Mouse (Mus musculus) CH12.LX (cell line): ENCODE data around the gene Bpifc. TPM values are rescaled to one million over a fixed set of nuclear protein-coding genes. Genes with fewer than 3 reads are reported as not detected.

Source experiments
- DNase-seq: peaks from one replicate; pipeline ENCODE4 v3.0.0-alpha.2; 2013; ENCODE audit errors: extremely low read depth
- H3K27ac ChIP-seq: 2 replicates; pipeline ENCODE4 v1.5.1; 2012; ENCODE audit warnings: low read depth, mild to moderate bottlenecking, control low read depth, moderate library complexity; ENCODE audit not compliant: insufficient read depth
- H3K27me3 ChIP-seq: replicated peaks from 2 replicates; pipeline ENCODE3; 2012; ENCODE audit warnings: inconsistent platforms
- H3K36me3 ChIP-seq, 2 experiments: replicated peaks in 1 of 2; 2 replicates each; pipeline versions ENCODE3 to v1.6.1; 2012; ENCODE audit warnings: inconsistent platforms in 1 of 2, low read length in 1 of 2, mild to moderate bottlenecking in 1 of 2, mixed read lengths in 1 of 2, moderate library complexity in 1 of 2; ENCODE audit not compliant: control insufficient read depth in 1 of 2, insufficient read depth in 1 of 2
- H3K4me1 ChIP-seq, 2 experiments: 2 replicates each; pipeline ENCODE4 v1.6.1; 2012; ENCODE audit warnings: inconsistent platforms in 1 of 2, moderate library complexity in 1 of 2; ENCODE audit not compliant: insufficient read depth in 2 of 2, control insufficient read depth in 1 of 2
- H3K4me2 ChIP-seq: 2 replicates; pipeline ENCODE4 v1.6.1; 2012; ENCODE audit warnings: low read depth, mild to moderate bottlenecking, control low read depth; ENCODE audit not compliant: poor library complexity, insufficient read depth, severe bottlenecking
- H3K4me3 ChIP-seq, 3 experiments: fragments of 150-350 bp in 1 of 3; sonication (generic) in 1 of 3; replicated peaks in 1 of 3; 2 replicates each; pipeline versions ENCODE3 to v1.5.1; 2011 to 2012; ENCODE audit warnings: low read depth in 2 of 3, low read length in 2 of 3, mild to moderate bottlenecking in 2 of 3, moderate library complexity in 2 of 3, control low read depth in 1 of 3, improper control_type of control experiment in 1 of 3, inconsistent platforms in 1 of 3, mixed read lengths in 1 of 3; ENCODE audit not compliant: poor library complexity in 1 of 3
- H3K79me2 ChIP-seq: replicated peaks from 2 replicates; pipeline ENCODE4 v1.6.1; 2012; ENCODE audit warnings: mild to moderate bottlenecking, moderate library complexity; ENCODE audit not compliant: control insufficient read depth, poor library complexity, insufficient read depth, severe bottlenecking; ENCODE audit errors: extremely low read depth
- H3K9ac ChIP-seq: 2 replicates; pipeline ENCODE4 v1.6.1; 2012; ENCODE audit warnings: low read depth, mild to moderate bottlenecking, control low read depth, moderate library complexity; ENCODE audit not compliant: insufficient read depth
- H3K9me3 ChIP-seq: replicated peaks from 2 replicates; pipeline ENCODE3; 2012; ENCODE audit warnings: low read length, inconsistent platforms, mixed read lengths
- BHLHE40 ChIP-seq: IDR thresholded peaks from 2 replicates; pipeline ENCODE4 v1.6.1; 2011; ENCODE audit warnings: mild to moderate bottlenecking, low read depth, low read length, improper control_type of control experiment
- CHD1 ChIP-seq: IDR thresholded peaks from 2 replicates; pipeline ENCODE4 v1.6.1; 2012; ENCODE audit warnings: low read depth, low read length, improper control_type of control experiment, inconsistent platforms
- CHD2 ChIP-seq: IDR thresholded peaks from 2 replicates; pipeline ENCODE4 v1.6.1; 2011; ENCODE audit warnings: low read length, improper control_type of control experiment
- CTCF ChIP-seq, 2 experiments: IDR thresholded peaks in 1 of 2; conservative IDR thresholded peaks in 1 of 2; 2 replicates each; pipeline ENCODE4 v1.5.1; 2011 to 2012; ENCODE audit warnings: low read depth in 2 of 2, low read length in 2 of 2, improper control_type of control experiment in 1 of 2, inconsistent platforms in 1 of 2, mild to moderate bottlenecking in 1 of 2, moderate library complexity in 1 of 2
- E2F4 ChIP-seq: IDR thresholded peaks from 2 replicates; pipeline ENCODE4 v1.6.1; 2011; ENCODE audit warnings: low read depth, low read length, improper control_type of control experiment; ENCODE audit not compliant: insufficient replicate concordance
- EP300 ChIP-seq: IDR thresholded peaks from 2 replicates; pipeline ENCODE4 v1.6.1; 2011; ENCODE audit warnings: low read length, improper control_type of control experiment
- HCFC1 ChIP-seq: IDR thresholded peaks from 2 replicates; pipeline ENCODE4 v1.6.1; 2012; ENCODE audit warnings: low read depth, mild to moderate bottlenecking, inconsistent platforms, low read length, improper control_type of control experiment
- IRF4 ChIP-seq: IDR thresholded peaks from 2 replicates; pipeline ENCODE4 v1.6.1; 2014; ENCODE audit warnings: low read depth, mild to moderate bottlenecking, inconsistent platforms, low read length, improper control_type of control experiment
- JUN ChIP-seq: IDR thresholded peaks from 2 replicates; pipeline ENCODE4 v1.6.1; 2011; ENCODE audit warnings: low read depth, mild to moderate bottlenecking, low read length, improper control_type of control experiment, moderate library complexity; ENCODE audit not compliant: insufficient read depth
- KAT2A ChIP-seq: IDR thresholded peaks from 2 replicates; pipeline ENCODE4 v1.6.1; 2012; ENCODE audit warnings: low read length, improper control_type of control experiment, inconsistent platforms; ENCODE audit not compliant: insufficient replicate concordance
- MAFK ChIP-seq: IDR thresholded peaks from 2 replicates; pipeline ENCODE4 v1.6.1; 2011; ENCODE audit warnings: low read length, improper control_type of control experiment; ENCODE audit not compliant: insufficient replicate concordance
- MAX ChIP-seq: IDR thresholded peaks from 2 replicates; pipeline ENCODE4 v1.6.1; 2011; ENCODE audit warnings: low read length, improper control_type of control experiment
- MAZ ChIP-seq: IDR thresholded peaks from 2 replicates; pipeline ENCODE4 v1.6.1; 2012; ENCODE audit warnings: low read depth, mild to moderate bottlenecking, inconsistent platforms, low read length, improper control_type of control experiment, moderate library complexity
- MXI1 ChIP-seq: IDR thresholded peaks from 2 replicates; pipeline ENCODE4 v1.6.1; 2011; ENCODE audit warnings: mild to moderate bottlenecking, low read depth, low read length, improper control_type of control experiment
- NELFE ChIP-seq: IDR thresholded peaks from 2 replicates; pipeline ENCODE4 v1.6.1; 2011; ENCODE audit warnings: low read depth, low read length, improper control_type of control experiment
- NRF1 ChIP-seq: IDR thresholded peaks from 2 replicates; pipeline ENCODE4 v1.6.1; 2014; ENCODE audit warnings: low read depth, mild to moderate bottlenecking, inconsistent platforms, low read length, improper control_type of control experiment, moderate library complexity
- PAX5 ChIP-seq: IDR thresholded peaks from 2 replicates; pipeline ENCODE4 v1.6.1; 2012; ENCODE audit warnings: low read length, inconsistent platforms, mixed read lengths
- POLR2A ChIP-seq: IDR thresholded peaks from 2 replicates; pipeline ENCODE4 v1.6.1; 2011; ENCODE audit warnings: low read depth, mild to moderate bottlenecking, improper control_type of control experiment, low read length
- POLR2AphosphoS2 ChIP-seq: IDR thresholded peaks from 2 replicates; pipeline ENCODE4 v1.6.1; 2011; ENCODE audit warnings: low read depth, low read length, improper control_type of control experiment
- RAD21 ChIP-seq: IDR thresholded peaks from 2 replicates; pipeline ENCODE4 v1.6.1; 2011; ENCODE audit warnings: low read depth, mild to moderate bottlenecking, low read length, improper control_type of control experiment, moderate library complexity
- RCOR1 ChIP-seq: conservative IDR thresholded peaks from 2 replicates; pipeline ENCODE4 v1.6.1; 2012; ENCODE audit warnings: low read depth, mild to moderate bottlenecking, inconsistent platforms, low read length, improper control_type of control experiment
- SIN3A ChIP-seq: IDR thresholded peaks from 2 replicates; pipeline ENCODE4 v1.6.1; 2012; ENCODE audit warnings: low read length, improper control_type of control experiment, inconsistent platforms
- SMC3 ChIP-seq: IDR thresholded peaks from 2 replicates; pipeline ENCODE4 v1.6.1; 2011; ENCODE audit warnings: low read depth, low read length, improper control_type of control experiment
- TCF12 ChIP-seq: IDR thresholded peaks from 2 replicates; pipeline ENCODE4 v1.6.1; 2014; ENCODE audit warnings: low read depth, mild to moderate bottlenecking, inconsistent platforms, low read length, improper control_type of control experiment
- UBTF ChIP-seq: IDR thresholded peaks from 2 replicates; pipeline ENCODE4 v1.6.1; 2012; ENCODE audit warnings: low read depth, mild to moderate bottlenecking, inconsistent platforms, low read length, improper control_type of control experiment, moderate library complexity
- USF1 ChIP-seq: IDR thresholded peaks from 2 replicates; pipeline ENCODE4 v1.6.1; 2014; ENCODE audit warnings: low read depth, mild to moderate bottlenecking, inconsistent platforms, low read length, improper control_type of control experiment
- USF2 ChIP-seq: conservative IDR thresholded peaks from 2 replicates; pipeline ENCODE4 v1.6.1; 2011; ENCODE audit warnings: low read depth, low read length, improper control_type of control experiment
- ZC3H11A ChIP-seq: IDR thresholded peaks from 2 replicates; pipeline ENCODE4 v1.6.1; 2012; ENCODE audit warnings: low read depth, mild to moderate bottlenecking, inconsistent platforms, low read length, improper control_type of control experiment
- ZKSCAN1 ChIP-seq: IDR thresholded peaks from 2 replicates; pipeline ENCODE4 v1.6.1; 2012; ENCODE audit warnings: low read depth, inconsistent platforms, low read length, improper control_type of control experiment, borderline replicate concordance
- ZMIZ1 ChIP-seq: IDR thresholded peaks from 2 replicates; pipeline ENCODE4 v1.6.1; 2012; ENCODE audit warnings: low read depth, mild to moderate bottlenecking, inconsistent platforms, low read length, improper control_type of control experiment
- ZNF384 ChIP-seq: IDR thresholded peaks from 2 replicates; pipeline ENCODE4 v1.6.1; 2012; ENCODE audit warnings: low read depth, low read length, improper control_type of control experiment, inconsistent platforms
- dilution Hi-C: fragments of 300-500 bp; cut with MboI; formaldehyde crosslinking; loops from 2 replicates; pipeline ENCODE4 v1.14.3; 2020; ENCODE audit warnings: low sequenced_read_pairs; ENCODE audit not compliant: extremely low pct_unique_long_range_greater_than_20kb, extremely low pct_ligation_motif_present
- in situ Hi-C: fragments of 300-500 bp; cut with MboI; formaldehyde crosslinking; loops from 3 replicates; pipeline ENCODE4 v1.14.3; 2019; ENCODE audit warnings: low sequenced_read_pairs, low pct_ligation_motif_present, low pct_unique_long_range_greater_than_20kb, mixed read lengths
- polyA plus RNA-seq: library from polyadenylated mRNA; unstranded; fragments of >175 nt; gene quantifications from 2 replicates; pipeline ENCODE4 v1.2.1, GENCODE M21; 2012; ENCODE audit warnings: low read depth; ENCODE audit not compliant: insufficient read length
- total RNA-seq, 2 experiments: library from RNA; depleted of rRNA; stranded (reverse); fragments of 300-350 nt in 1 of 2; fragments of >200 nt in 1 of 2; gene quantifications; 2 replicates each; pipeline ENCODE4 v1.2.3; 2012 to 2014

The Bpifc gene
- total and polyA plus RNA-seq, 3 experiments: not detected

DNA sequence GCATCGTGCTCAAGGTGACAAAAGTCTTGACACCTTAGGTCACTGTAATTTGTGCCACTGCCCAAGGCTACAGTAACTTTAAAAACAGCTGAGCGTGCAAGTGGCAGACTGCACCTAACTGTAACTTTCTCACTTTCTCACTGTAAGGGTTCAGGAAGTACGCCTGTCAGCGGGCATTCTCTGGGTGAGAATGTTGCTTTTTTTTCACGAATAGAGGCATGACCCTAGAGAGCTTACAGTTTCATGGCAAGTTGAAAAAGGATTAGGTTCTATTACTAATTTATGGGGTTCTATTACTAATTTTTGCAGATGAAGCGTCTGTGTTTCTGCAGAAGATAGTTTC, 10.8 kb upstream of the Bpifc start:
- DNase-seq: no peak
- in situ Hi-C loops (no loop called here), dilution Hi-C loops (no loop called here)
- H3K27ac ChIP-seq: no peak overlapping the region
- no peaks in the 10 kb centered on the region for H3K27me3 ChIP-seq
- H3K36me3 ChIP-seq: peaks cover 0 to 22% of the 10 kb centered on the region in 2 experiments
- peaks cover 0 to 26% of the 10 kb centered on the region in 2 experiments; a peak in 2 of 4 replicates for H3K4me1 ChIP-seq
- TF ChIP-seq KAT2A (no peak), MAFK (peak; percentile 46; the same call in 1 of the 2 replicates), ZNF384 (0 out of 2 replicates have a peak, but pooled peaks have one; percentile 29)
- H3K4me3 ChIP-seq: peak overlapping the region; percentile 68 to 93 (median 85)
- peak overlapping the region; percentile 31; the same call in 1 of the 2 replicates for H3K4me2 ChIP-seq
- no peaks in the 10 kb centered on the region for H3K9me3 ChIP-seq
- peak overlapping the region; percentile 55; the same call in 1 of the 2 replicates for H3K9ac ChIP-seq
- peaks cover 1% of the 10 kb centered on the region; the same call in 1 of the 2 replicates for H3K79me2 ChIP-seq

DNA sequence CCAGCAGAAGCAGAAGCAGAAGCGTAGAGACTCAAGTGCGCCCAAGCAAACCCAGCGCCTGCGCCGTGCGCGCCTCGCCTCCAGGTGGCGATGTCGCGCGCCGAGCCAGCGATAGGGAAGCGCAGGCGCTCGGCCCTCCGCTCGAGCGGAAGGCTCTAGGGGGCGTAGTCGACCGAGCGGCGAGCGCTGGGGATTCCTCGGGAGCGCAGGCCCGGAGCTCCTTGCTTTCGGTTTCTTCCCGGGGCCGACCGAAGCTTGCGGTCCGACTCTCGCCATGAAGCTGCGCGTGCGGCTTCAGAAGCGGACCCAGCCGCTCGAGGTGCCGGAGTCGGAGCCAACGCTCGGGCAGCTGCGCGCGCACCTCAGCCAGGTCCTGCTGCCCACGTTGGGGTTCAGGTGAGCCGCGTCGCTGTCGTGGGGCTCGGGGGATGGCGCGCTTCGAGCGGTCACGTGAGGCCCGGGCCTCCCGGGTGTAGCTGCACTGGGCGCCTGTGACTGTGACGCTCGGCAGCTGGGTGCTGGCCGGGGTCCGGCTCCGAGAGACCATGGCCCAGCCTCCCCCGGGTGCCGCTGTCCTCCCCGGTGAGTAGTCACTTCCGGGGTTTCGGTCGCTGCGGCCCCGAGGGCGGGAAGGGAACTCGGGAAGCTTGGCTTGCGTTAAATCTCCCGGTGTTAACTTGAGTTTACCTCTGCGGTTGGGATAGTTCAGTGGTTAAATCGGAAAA, 10.2 kb upstream of the Bpifc start, which contains the start of gene Fbxo7:
Gene Fbxo7 (plus strand): TSS at position 224 of the 725 bp plus-strand sequence.
- Histone ChIP-seq H3K4me3 (peak within 1 kb of the TSS; percentile 68 to 93 (median 85)), H3K79me2 (peaks cover 1% of the 10 kb centered on the region; the same call in 1 of the 2 replicates), H3K4me2 (peak within 1 kb of the TSS; percentile 60), H3K27ac (peak within 1 kb of the TSS; percentile 39), H3K9me3 (no peaks in the 10 kb centered on the region), H3K36me3 (peaks cover 0 to 19% of the 10 kb centered on the region in 2 experiments), H3K9ac (peak within 1 kb of the TSS; percentile 55), H3K27me3 (no peaks in the 10 kb centered on the region), H3K4me1 (peaks cover 0 to 26% of the 10 kb centered on the region in 2 experiments; a peak in 2 of 4 replicates)
- dilution Hi-C loops: no loop called here
- in situ Hi-C loops: no loop called here
- DNase-seq: peak; percentile 79
- peak; percentile 77 for TF ChIP-seq USF1
- peak; percentile 84 for TF ChIP-seq NRF1
- no peak for TF ChIP-seq E2F4
- TF ChIP-seq JUN: no peak
- TF ChIP-seq RAD21: peak; percentile 47
- TF ChIP-seq ZNF384: no peak
- peak; percentile 59; the same call in 1 of the 2 replicates for TF ChIP-seq IRF4
- TF ChIP-seq CHD1: 0 out of 2 replicates have a peak, but pooled peaks have one; percentile 60
- no peak for TF ChIP-seq CHD2
- peak; percentile 67; the same call in 1 of the 2 replicates for TF ChIP-seq POLR2A
- no peak for TF ChIP-seq POLR2AphosphoS2
- TF ChIP-seq BHLHE40: peak; percentile 87
- TF ChIP-seq HCFC1: peak; percentile 54
- TF ChIP-seq UBTF: peak; percentile 42
- peak; percentile 41; the same call in 1 of the 2 replicates for TF ChIP-seq USF2
- TF ChIP-seq CTCF (conservative IDR thresholded peaks at IDR 0.05 in 1 of 2, IDR thresholded peaks at IDR 0.05 in 1 of 2; ENCODE audit: low read depth in 2 of 2, low read length in 2 of 2): peak; percentile 48 to 99; a peak in 3 of 4 replicates
- TF ChIP-seq ZC3H11A: no peak
- TF ChIP-seq TCF12: peak; percentile 56
- TF ChIP-seq RCOR1: no peak
- TF ChIP-seq MAZ: no peak
- peak; percentile 74 for TF ChIP-seq NELFE
- peak; percentile 44; the same call in 1 of the 2 replicates for TF ChIP-seq ZMIZ1
- peak; percentile 60 for TF ChIP-seq MAX
- TF ChIP-seq PAX5: no peak
- peak; percentile 88 for TF ChIP-seq SIN3A
- TF ChIP-seq KAT2A: no peak
- peak; percentile 71 for TF ChIP-seq MXI1
- TF ChIP-seq MAFK: no peak
- TF ChIP-seq SMC3: peak; percentile 62
- no peak for TF ChIP-seq EP300
- no peak for TF ChIP-seq ZKSCAN1
